Mouse (Mus musculus): ENCODE data around the gene Smim17. TPM values are rescaled to one million over a fixed set of nuclear protein-coding genes. Genes with fewer than 3 reads are reported as not detected.
"Not testable (repeated sequence)": the region's sequence is repeated elsewhere in the genome, so short reads cannot be mapped to it uniquely, and the experiment has no call there.

Smim17 gene
- polyA plus RNA-seq (2015; fragmentation: Nextera tagmentation; extraction: Ambion mirVana) = 2.6 and 3.4 TPM in 2 replicates

DNA sequence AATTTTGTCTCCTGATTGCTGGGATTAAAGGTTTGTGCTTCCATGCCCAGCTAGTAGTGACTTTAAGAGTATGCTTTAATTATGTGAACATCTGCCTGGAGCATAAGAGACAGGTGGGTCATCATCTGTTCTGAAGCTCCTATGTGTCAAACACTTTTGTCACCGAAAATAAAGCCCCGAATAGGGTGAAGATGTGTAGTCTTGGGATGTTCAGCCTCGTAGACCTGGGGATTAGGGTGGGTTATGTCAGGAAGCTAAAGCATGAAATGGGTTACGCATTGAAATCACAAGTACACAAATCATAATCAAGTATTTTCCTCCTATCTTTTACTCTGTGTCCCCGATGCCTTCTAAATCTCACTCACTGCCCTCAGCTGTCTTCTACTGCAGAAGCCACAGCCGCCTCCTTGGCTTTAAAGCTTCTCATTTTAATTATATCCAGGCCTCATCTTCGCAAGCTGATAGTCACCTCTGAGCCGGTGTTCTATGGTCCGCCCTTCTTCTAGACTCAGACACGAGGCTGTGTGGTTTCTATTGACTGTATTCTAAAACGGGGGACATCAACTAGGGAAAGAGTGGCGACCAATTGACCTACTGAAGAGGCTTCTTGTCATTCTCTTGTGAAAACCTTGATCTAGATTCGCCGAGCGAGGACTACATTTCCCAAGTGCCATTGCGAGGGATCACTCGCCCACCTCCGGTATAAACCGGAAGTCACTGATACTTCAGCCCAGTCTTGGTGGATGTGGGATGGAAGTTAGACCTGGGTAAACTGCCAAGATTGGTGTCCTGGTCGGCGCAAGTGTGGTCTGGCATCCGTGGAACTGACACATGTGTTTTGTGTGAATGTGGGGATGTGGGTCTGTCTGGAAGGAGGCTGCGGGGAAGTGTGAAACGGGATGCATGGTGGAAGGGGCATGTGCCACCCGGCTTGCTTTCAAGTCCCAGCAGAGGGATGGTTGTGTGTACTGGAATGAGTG, at the start of gene Smim17:
Smim17 (plus strand) TSS at position 720 of the 980 bp plus-strand sequence.
- H3K9ac ChIP-seq (replicated peaks) = peak within 1 kb of the TSS; percentile 62
- peak; percentile 90 for ATAC-seq (replicated peaks)
- peak within 1 kb of the TSS; percentile 54 for H3K4me3 ChIP-seq

DNA sequence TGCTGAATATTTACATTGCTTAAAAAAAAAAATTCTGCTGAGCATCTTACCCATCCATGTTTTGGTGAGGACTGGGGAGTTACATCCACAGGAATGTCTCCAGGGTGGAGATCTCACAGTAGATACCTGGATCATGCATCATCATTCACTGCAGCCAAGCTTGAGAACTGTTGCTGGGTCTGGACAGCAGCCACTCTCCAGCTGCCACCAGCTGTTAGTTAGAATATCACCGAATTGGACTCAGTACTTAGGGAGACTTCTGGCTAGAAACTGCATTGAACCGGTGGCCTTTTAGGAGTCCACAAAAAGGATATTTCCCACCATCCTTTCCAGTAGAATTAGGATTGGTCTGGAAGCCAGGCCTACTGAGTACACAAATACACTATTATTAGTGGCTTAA, 40.4 kb upstream of the Smim17 start:
- no peak for ATAC-seq (replicated peaks)
- peaks cover 18% of the 10 kb centered on the region for H3K36me3 ChIP-seq
- no peaks in the 10 kb centered on the region for H3K4me1 ChIP-seq
- H3K4me2 ChIP-seq (replicated peaks) = no peak overlapping the region
- no peak overlapping the region for H3K27ac ChIP-seq (replicated peaks)
- H3K9ac ChIP-seq (replicated peaks) = no peak overlapping the region
- no peak overlapping the region for H3K4me3 ChIP-seq
- no peaks in the 10 kb centered on the region for H3K9me3 ChIP-seq
- 79% methylated on average over 2 of the region's 2 CpGs for WGBS
- no peaks in the 10 kb centered on the region for H3K27me3 ChIP-seq

More for the DNA sequence above, at the start of gene Smim17:
- 27% methylated on average over 25 of the region's 25 CpGs for WGBS
- no peaks in the 10 kb centered on the region for H3K27me3 ChIP-seq
- peaks cover 23% of the 10 kb centered on the region for H3K36me3 ChIP-seq
- no peaks in the 10 kb centered on the region for H3K9me3 ChIP-seq
- H3K27ac ChIP-seq (replicated peaks) = peak within 1 kb of the TSS; percentile 40; the same call in 1 of the 2 replicates
- H3K4me2 ChIP-seq (replicated peaks) = peak within 1 kb of the TSS; percentile 70
- H3K4me1 ChIP-seq = peaks cover 18% of the 10 kb centered on the region

DNA sequence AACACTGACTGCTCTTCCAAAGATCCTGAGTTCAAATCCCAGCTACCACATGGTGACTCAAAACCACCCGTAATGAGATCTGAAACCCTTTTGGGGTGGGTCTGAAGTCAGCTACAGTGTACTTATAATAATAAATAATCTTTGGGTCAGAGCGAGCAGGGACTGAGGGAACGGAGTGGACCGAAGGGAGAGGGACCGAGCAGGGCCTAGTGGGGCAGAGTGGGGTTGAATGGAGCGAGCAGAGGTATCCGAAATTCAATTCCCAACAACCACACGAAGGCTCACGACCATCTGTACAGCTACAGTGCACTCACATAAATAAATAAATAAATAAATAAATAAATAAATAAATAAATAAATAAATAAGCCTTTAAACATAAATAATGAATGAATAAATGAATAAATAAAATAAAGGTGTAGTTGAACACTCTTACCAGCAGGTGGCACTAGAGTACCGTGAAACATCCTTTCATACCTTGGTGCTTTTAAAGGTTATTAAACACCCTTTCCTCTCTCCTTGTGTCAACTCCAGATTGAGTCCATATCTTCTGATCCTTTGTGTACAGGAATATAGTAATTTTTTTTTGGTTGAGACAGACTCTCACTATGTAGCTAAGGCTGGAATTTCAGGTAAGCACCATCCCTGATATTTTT, 39.5 kb upstream of the Smim17 start:
- H3K9ac ChIP-seq (replicated peaks) = no peak overlapping the region
- 0 out of 2 replicates have a peak overlapping the region, but pooled peaks have one; percentile 2 for H3K27ac ChIP-seq (replicated peaks)
- no peak overlapping the region for H3K4me3 ChIP-seq
- no peak overlapping the region for H3K4me2 ChIP-seq (replicated peaks)
- peaks cover 9% of the 10 kb centered on the region for H3K36me3 ChIP-seq
- H3K27me3 ChIP-seq = no peaks in the 10 kb centered on the region
- no peak for ATAC-seq (replicated peaks)
- H3K4me1 ChIP-seq = peaks cover 6% of the 10 kb centered on the region
- WGBS = 51% methylated on average over 10 of the region's 10 CpGs
- H3K9me3 ChIP-seq = no peaks in the 10 kb centered on the region

DNA sequence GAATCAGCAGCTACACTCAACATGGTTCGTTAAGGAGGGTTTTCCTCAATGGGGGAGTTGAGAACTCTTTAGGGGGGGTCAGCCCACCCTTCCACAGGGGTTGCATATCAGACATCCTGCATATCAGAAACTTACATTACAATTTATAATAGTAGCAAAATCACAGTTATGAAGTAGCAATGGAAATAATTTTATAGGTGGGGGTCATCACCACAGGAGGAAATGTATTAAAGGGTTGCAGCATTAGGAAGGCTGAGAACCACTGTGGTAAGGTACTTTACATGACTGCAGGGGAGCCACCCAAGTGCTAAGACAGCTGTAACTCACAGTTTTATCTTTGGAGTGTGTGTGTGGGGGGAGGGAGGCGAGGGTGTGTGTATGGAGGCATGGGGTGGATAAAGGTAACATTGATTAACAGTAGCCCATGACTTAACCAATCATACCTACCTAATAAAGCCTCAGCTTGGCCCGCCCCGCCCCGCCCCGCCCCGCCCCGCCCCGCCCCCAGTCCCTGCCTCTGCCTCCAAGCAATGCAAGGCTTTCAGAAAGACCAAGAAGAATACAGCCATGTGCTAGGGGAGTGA, 37.9 kb upstream of the Smim17 start:
- H3K4me2 ChIP-seq (replicated peaks) = no peak overlapping the region
- ATAC-seq (replicated peaks) = no peak
- H3K4me3 ChIP-seq = no peak overlapping the region
- H3K9ac ChIP-seq (replicated peaks) = no peak overlapping the region
- WGBS = 16% methylated on average over 9 of the region's 9 CpGs
- no peaks in the 10 kb centered on the region for H3K36me3 ChIP-seq
- no peak overlapping the region for H3K27ac ChIP-seq (replicated peaks)
- no peaks in the 10 kb centered on the region for H3K9me3 ChIP-seq
- no peaks in the 10 kb centered on the region for H3K27me3 ChIP-seq
- H3K4me1 ChIP-seq = peaks cover 10% of the 10 kb centered on the region

DNA sequence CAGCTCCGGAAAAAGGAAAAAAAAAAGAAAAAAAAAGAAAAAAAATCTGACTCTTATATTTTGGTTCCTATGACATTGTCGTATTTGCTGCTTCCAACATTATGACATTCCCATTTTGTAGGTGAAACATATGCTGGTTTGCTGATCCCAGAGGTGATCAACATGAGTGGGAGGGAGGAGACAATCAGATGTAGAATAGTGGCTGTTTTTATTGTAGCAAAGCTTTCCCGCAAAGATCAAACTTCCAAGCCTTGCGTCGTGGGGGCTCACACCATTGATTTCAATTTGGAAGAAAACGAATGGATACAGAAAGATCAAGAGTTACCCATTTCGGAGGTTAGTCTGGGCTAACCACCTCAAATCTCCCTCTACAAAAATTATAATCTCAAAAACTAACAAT, 36.8 kb upstream of the Smim17 start:
- WGBS = 19% methylated on average over 7 of the region's 7 CpGs

DNA sequence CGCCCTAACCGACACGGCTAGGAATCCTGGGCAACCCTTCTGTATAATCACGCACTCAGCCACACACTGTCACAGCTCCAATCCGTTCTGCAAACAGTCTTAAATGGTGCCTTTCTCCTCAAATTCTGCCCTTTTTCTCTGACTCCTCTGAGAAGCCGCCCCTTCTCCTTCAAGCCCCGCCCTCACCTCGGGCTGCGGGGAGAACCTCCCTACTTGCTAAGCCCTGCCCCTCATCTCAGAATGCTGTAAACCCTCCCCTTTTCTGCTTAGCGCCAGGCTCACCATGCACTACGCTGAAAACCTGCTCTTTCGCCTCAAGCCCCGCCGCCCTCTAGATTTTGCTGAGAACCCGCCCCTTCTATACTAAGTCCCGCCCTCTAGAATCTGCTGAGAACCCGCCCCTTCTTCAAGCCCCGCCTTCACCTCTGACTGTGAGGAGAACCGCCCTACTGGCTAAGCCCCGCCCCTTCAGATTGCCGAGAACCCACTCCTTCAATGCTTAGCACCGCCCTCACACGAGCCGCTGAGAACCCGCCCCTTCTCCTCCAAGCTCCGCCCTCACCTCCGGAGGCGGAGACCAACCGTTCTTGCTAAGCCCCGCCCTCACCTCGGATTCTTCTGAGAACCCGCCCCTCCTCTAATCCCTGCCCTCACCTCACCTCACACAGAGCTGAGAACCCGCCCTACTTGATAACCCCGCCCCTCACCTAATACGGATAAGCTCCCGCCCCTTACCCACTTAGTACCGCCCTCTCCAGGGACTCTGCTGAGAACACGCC, 36.1 kb upstream of the Smim17 start:
- ATAC-seq (replicated peaks) = peak; percentile 94
- Histone ChIP-seq H3K9me3 (no peaks in the 10 kb centered on the region), H3K36me3 (no peaks in the 10 kb centered on the region), H3K4me3 (peak overlapping the region; percentile 54), H3K4me2 (replicated peaks) (peak overlapping the region; percentile 56), H3K27ac (replicated peaks) (peak overlapping the region; percentile 96), H3K27me3 (no peaks in the 10 kb centered on the region), H3K9ac (replicated peaks) (peak overlapping the region; percentile 59), H3K4me1 (peaks cover 10% of the 10 kb centered on the region)
- under 1% methylated on average over 38 of the region's 38 CpGs for WGBS

More for the DNA sequence above, 36.8 kb upstream of the Smim17 start:
- H3K36me3 ChIP-seq = no peaks in the 10 kb centered on the region
- H3K4me2 ChIP-seq (replicated peaks) = peak overlapping the region; percentile 56
- no peaks in the 10 kb centered on the region for H3K27me3 ChIP-seq
- no peak for ATAC-seq (replicated peaks)
- peaks cover 10% of the 10 kb centered on the region for H3K4me1 ChIP-seq
- no peaks in the 10 kb centered on the region for H3K9me3 ChIP-seq
- peak overlapping the region; percentile 96 for H3K27ac ChIP-seq (replicated peaks)
- H3K9ac ChIP-seq (replicated peaks) = peak overlapping the region; percentile 59
- peak overlapping the region; percentile 54 for H3K4me3 ChIP-seq

DNA sequence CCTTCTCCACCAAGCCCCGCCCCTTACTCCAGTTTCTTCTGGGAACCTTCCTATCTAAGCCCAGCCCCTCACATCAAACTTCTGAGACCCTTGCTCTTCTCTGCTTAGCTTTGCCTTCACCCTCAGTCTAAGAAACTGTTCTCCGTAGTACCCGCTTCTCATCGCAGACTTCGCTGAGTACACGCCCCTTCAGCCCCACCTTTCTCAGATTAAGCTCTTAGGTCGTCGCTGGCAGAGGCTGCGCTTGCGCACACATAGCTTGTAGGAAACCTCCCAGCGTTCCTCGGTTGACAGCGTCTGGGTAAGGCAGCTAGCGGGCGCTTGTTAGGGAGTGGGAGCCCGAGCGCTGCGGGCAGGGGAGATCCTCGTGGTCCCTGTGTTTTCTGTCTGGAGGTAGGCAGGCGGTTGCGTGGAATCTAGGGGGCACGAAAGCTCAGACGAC, 35.4 kb upstream of the Smim17 start, which contains the start of gene Zfp78:
Zfp78 (plus strand) TSS at position 234 of the 442 bp plus-strand sequence.
- H3K36me3 ChIP-seq = no peaks in the 10 kb centered on the region
- H3K4me1 ChIP-seq = peaks cover 10% of the 10 kb centered on the region
- WGBS = under 1% methylated on average over 23 of the region's 23 CpGs
- ATAC-seq (replicated peaks) = peak; percentile 86
- no peaks in the 10 kb centered on the region for H3K27me3 ChIP-seq
- H3K4me3 ChIP-seq = peak within 1 kb of the TSS; percentile 54
- peak within 1 kb of the TSS; percentile 56 for H3K4me2 ChIP-seq (replicated peaks)
- no peaks in the 10 kb centered on the region for H3K9me3 ChIP-seq
- peak within 1 kb of the TSS; percentile 96 for H3K27ac ChIP-seq (replicated peaks)
- peak within 1 kb of the TSS; percentile 59 for H3K9ac ChIP-seq (replicated peaks)

DNA sequence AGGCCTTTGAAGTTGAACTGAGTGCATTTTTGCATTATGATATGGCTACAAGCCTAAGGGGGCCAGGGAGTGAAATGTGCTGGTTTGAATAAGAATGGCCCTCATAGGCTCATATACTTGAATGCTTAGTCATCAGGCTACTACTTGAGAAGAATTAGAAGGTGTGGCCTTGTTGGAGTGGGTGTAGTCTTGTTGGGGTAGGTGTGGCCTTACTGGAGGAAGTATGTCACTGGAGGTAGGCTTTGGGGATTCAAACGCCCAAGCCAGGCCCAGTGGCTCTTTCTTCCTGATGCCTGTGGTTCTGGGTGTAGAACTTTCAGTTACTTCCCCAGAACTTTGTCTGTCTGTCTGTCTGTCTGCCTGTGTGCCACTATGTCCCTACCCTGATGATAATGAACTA, 33.8 kb upstream of the Smim17 start:
- WGBS = 67% methylated on average over 1 of the region's 1 CpGs
- Histone ChIP-seq H3K4me1 (peaks cover 10% of the 10 kb centered on the region), H3K4me2 (replicated peaks) (no peak overlapping the region)

DNA sequence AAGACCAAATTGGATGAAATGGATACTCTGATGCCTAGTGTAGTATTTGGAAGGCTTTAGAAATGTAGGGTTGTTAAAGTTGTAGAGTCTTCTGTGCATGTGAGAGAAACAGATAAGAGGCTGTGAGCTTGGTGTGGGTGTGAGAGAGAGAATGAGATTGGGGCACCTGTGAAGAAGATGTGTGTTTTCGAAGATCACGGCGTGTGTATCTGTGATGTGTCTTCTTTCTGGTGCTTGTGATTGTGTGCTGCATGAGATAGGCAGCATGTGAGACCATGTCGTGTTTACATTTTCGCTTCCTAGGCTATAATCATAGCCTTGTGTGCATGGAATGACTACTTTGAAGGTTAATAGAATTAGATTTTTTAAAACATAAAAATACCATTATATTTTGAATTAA, 31.3 kb upstream of the Smim17 start:
- H3K9ac ChIP-seq (replicated peaks) = no peak overlapping the region
- WGBS = 92% methylated on average over 5 of the region's 5 CpGs
- ATAC-seq (replicated peaks) = no peak
- H3K27me3 ChIP-seq = no peaks in the 10 kb centered on the region
- H3K4me2 ChIP-seq (replicated peaks) = no peak overlapping the region
- H3K4me1 ChIP-seq = peaks cover 10% of the 10 kb centered on the region
- H3K4me3 ChIP-seq = no peak overlapping the region
- no peak overlapping the region for H3K27ac ChIP-seq (replicated peaks)
- no peaks in the 10 kb centered on the region for H3K9me3 ChIP-seq
- no peaks in the 10 kb centered on the region; the same call in 1 of the 2 replicates for H3K36me3 ChIP-seq

More for the DNA sequence above, 33.8 kb upstream of the Smim17 start:
- Histone ChIP-seq H3K9me3 (no peaks in the 10 kb centered on the region), H3K4me3 (no peak overlapping the region), H3K27ac (replicated peaks) (no peak overlapping the region), H3K9ac (replicated peaks) (no peak overlapping the region), H3K27me3 (no peaks in the 10 kb centered on the region), H3K36me3 (no peaks in the 10 kb centered on the region)
- ATAC-seq (replicated peaks) = no peak

DNA sequence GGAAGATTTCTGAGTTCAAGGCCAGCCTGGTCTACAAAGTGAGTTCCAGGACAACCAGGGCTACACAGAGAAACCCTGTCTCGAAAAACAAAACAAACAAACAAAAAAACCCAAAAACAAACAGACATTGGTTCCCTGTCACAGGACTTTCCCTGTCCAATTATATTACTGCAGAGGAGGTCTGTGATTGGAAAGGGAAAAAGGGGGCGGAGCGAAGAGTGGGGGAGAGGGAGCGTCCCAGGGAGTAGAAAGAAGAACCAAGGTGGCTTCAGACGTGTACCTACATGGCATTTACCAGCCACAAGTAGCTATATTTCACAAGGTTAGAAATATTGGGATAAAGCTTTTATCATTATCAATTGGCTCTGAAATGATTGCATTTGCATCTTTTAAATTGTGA, 30.4 kb upstream of the Smim17 start:
- not testable (repeated sequence) for ATAC-seq (replicated peaks); H3K9me3 ChIP-seq; H3K9ac ChIP-seq (replicated peaks); H3K27ac ChIP-seq (replicated peaks); H3K4me3 ChIP-seq; H3K4me1 ChIP-seq; H3K4me2 ChIP-seq (replicated peaks); H3K27me3 ChIP-seq; H3K36me3 ChIP-seq
- WGBS = 85% methylated on average over 5 of the region's 5 CpGs

DNA sequence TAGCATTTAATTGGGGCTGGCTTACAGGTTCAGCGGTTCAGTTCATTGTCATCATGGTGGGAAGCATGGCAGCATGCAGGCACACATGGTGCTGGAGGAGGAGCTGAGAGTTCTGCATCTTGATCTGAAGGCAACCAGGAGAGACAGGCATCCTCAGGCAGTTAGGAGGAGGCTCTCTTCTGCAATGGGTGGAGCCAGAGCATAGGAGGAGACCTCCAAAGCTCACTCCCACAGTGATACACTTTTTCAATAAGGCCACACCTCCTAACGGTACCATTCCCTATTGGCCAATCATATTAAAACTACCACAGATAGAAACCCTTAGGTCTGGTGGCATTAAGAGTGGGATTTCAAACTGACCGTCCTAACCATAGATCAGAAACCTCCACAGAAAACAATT, 29.1 kb upstream of the Smim17 start:
- no peak for ATAC-seq (replicated peaks)
- no peaks in the 10 kb centered on the region; the same call in 1 of the 2 replicates for H3K36me3 ChIP-seq
- H3K4me2 ChIP-seq (replicated peaks) = no peak overlapping the region
- no peaks in the 10 kb centered on the region for H3K27me3 ChIP-seq
- 0 out of 2 replicates have a peak, but pooled peaks cover 1% of the 10 kb centered on the region for H3K4me1 ChIP-seq
- no peaks in the 10 kb centered on the region for H3K9me3 ChIP-seq
- 91% methylated on average over 3 of the region's 3 CpGs for WGBS
- no peak overlapping the region for H3K27ac ChIP-seq (replicated peaks)
- no peak overlapping the region for H3K9ac ChIP-seq (replicated peaks)
- no peak overlapping the region for H3K4me3 ChIP-seq
